Mouse (Mus musculus): ENCODE results near the gene Grik4. TPM values are rescaled to one million over a fixed set of nuclear protein-coding genes. Genes with fewer than 3 reads are reported as not detected.
A peak's percentile ranks its signal among the peaks of the same experiment; 100 is the strongest.

Grik4 gene
- polyA plus RNA-seq, 1 experiment from 2014 or later: 13.2 TPM

DNA sequence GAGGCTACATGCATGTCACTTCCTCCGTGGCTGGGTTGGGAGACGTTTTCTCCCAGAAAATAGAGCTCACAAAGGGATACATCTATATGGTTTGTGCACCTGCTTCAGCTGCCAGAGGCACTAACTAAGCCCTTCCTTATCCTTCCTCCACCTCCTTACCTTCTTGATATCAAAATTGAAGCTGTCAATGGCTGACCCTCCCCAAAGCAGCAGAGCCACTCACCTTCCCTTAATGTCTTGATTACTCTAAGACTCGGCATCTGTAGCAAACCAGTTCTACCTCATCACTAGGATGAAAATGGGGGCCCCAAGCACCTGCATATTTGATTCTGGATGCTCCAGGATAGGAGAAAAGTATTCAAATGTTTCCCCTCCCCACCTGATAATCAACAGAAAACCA lies 135.1 kb downstream of the Grik4 start:
- no peaks in the 10 kb centered on the region for H3K27me3 ChIP-seq
- no peak overlapping the region for H3K9ac ChIP-seq
- H3K4me3 ChIP-seq: no peak overlapping the region
- no peaks in the 10 kb centered on the region for H3K4me1 ChIP-seq (replicated peaks)
- ATAC-seq (ENCODE audit: low FRiP score, low read depth): no peak
- H3K36me3 ChIP-seq: no peaks in the 10 kb centered on the region
- H3K4me2 ChIP-seq: no peak overlapping the region
- no peak overlapping the region for H3K27ac ChIP-seq (replicated peaks)
- H3K9me3 ChIP-seq: no peaks in the 10 kb centered on the region
- WGBS: 87% methylated on average over 3 of the region's 3 CpGs

DNA sequence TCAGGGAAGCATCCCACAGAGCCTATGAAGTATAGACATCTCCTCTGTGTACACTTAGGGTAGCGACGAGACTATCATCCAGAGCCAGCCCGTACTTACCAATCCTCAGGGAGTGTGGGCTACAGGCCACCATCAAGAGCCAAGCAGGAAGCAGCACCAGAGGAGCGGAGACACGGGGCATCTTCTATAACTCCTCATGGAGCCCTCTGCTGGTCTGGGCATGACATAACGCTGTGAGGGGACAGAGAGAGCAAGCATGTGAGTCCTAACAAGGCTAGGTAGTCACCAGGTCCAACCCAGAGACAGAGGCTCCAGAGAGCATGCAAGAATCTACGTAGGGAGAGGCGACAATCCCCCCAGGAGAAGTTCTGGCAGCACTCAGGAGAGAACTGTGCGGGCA lies 135.9 kb downstream of the Grik4 start:
- Histone ChIP-seq H3K27me3 (no peaks in the 10 kb centered on the region), H3K27ac (replicated peaks) (no peak overlapping the region), H3K9me3 (no peaks in the 10 kb centered on the region), H3K9ac (no peak overlapping the region), H3K4me3 (no peak overlapping the region), H3K4me2 (no peak overlapping the region), H3K4me1 (replicated peaks) (no peaks in the 10 kb centered on the region), H3K36me3 (no peaks in the 10 kb centered on the region)
- 78% methylated on average over 9 of the region's 9 CpGs for WGBS
- no peak for ATAC-seq (ENCODE audit: low FRiP score, low read depth)

DNA sequence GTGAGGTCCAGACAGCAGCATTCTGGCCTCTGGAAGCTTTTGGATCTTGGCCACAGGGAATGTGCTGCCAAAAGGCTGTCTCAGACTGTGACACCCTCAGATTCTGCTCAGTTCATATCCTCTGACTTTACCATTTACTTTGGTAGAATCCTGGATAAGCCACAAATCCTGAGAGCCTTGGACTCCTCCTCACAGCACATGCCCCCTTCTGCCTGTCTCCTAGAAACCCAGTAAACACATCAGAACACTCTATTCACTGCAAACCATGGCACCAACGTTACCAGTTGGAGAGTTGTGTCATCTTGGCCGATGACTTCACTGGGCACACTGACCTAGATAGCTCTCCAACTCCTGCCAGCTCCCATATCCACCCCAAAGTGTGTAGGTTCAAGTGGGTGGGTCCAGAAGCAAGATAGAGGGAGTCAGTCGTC lies 141.2 kb downstream of the Grik4 start:
- peak overlapping the region; percentile 46; the same call in 1 of the 2 replicates for H3K27ac ChIP-seq (replicated peaks)
- no peak overlapping the region for H3K4me3 ChIP-seq
- H3K4me1 ChIP-seq (replicated peaks): peaks cover 29% of the 10 kb centered on the region
- H3K27me3 ChIP-seq: no peaks in the 10 kb centered on the region
- H3K9ac ChIP-seq: no peak overlapping the region
- 62% methylated on average over 3 of the region's 3 CpGs for WGBS
- ATAC-seq (ENCODE audit: low FRiP score, low read depth): peak; percentile 71
- H3K4me2 ChIP-seq: no peak overlapping the region
- H3K9me3 ChIP-seq: no peaks in the 10 kb centered on the region
- H3K36me3 ChIP-seq: no peaks in the 10 kb centered on the region

DNA sequence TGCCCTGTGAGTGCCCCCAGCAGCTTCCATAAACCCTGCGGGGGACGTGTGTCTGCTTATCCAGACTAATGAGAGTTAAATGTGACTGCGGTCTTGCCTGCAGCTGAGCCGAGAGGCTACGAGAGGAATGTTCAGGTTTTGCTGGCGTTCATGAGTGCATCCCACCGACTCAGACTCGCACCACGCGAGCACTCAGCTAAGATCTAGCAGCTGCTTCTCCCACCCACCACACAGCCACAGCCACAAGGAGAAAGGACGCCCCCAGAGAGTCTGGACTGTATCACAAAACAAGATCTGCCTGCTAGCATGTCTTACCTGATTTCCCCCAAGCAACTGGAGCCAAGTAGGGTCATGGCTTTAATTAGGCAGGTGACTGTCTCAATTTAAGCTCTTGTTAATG lies 142.4 kb downstream of the Grik4 start:
- no peaks in the 10 kb centered on the region for H3K9me3 ChIP-seq
- no peak overlapping the region for H3K4me2 ChIP-seq
- WGBS: 57% methylated on average over 11 of the region's 11 CpGs
- no peak for ATAC-seq (ENCODE audit: low FRiP score, low read depth)
- no peak overlapping the region for H3K9ac ChIP-seq
- H3K27ac ChIP-seq (replicated peaks): no peak overlapping the region
- H3K4me3 ChIP-seq: no peak overlapping the region
- no peaks in the 10 kb centered on the region for H3K36me3 ChIP-seq
- no peaks in the 10 kb centered on the region for H3K27me3 ChIP-seq
- H3K4me1 ChIP-seq (replicated peaks): peaks cover 30% of the 10 kb centered on the region

DNA sequence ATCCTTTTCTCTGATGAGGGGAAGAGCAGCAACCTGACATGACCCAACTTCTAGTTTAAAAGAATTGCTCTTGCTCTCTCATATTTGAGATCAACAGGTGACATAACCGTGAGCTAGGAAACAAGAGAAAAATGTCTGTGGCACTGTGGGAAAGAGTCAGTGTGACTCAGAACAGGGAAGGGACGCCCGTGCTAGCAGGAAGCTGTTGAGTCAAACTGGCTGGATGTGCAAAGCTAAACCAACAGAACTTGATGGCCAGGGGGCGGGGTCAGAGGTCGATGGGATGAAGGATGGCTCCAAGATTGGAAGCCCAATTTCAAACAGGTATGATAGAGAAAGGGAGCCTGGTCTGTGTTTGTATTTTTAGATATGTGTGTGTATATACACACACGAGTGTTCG lies 144.2 kb downstream of the Grik4 start:
- Histone ChIP-seq H3K9me3 (no peaks in the 10 kb centered on the region), H3K27me3 (no peaks in the 10 kb centered on the region), H3K27ac (replicated peaks) (no peak overlapping the region), H3K9ac (no peak overlapping the region), H3K4me3 (no peak overlapping the region), H3K4me2 (no peak overlapping the region), H3K36me3 (no peaks in the 10 kb centered on the region), H3K4me1 (replicated peaks) (peaks cover 40% of the 10 kb centered on the region)
- 92% methylated on average over 7 of the region's 7 CpGs for WGBS
- ATAC-seq (ENCODE audit: low FRiP score, low read depth): no peak

DNA sequence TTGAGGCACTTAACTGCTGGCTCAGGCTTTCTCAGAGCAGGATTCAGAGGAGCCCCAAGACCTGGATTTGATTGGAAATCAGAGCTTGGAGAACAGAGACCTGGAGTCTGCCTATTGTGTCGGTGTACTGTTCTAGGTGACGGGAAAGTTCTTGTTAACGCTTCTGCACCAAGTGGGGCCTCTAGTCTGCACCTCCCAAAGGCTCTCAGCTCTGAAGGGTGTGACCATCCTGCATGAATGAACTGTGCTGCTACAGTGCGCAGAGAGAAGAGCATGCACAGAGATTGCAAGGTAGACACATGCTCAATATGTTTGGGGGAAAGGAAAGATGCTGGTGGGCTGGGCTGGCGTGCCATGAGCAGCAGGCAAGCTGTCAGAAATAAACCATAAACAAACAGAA lies 144.6 kb downstream of the Grik4 start:
- Histone ChIP-seq H3K4me3 (no peak overlapping the region), H3K4me2 (no peak overlapping the region), H3K27ac (replicated peaks) (no peak overlapping the region), H3K27me3 (no peaks in the 10 kb centered on the region), H3K9ac (no peak overlapping the region), H3K4me1 (replicated peaks) (peaks cover 40% of the 10 kb centered on the region), H3K36me3 (no peaks in the 10 kb centered on the region), H3K9me3 (no peaks in the 10 kb centered on the region)
- ATAC-seq (ENCODE audit: low FRiP score, low read depth): no peak
- WGBS: 77% methylated on average over 5 of the region's 5 CpGs

DNA sequence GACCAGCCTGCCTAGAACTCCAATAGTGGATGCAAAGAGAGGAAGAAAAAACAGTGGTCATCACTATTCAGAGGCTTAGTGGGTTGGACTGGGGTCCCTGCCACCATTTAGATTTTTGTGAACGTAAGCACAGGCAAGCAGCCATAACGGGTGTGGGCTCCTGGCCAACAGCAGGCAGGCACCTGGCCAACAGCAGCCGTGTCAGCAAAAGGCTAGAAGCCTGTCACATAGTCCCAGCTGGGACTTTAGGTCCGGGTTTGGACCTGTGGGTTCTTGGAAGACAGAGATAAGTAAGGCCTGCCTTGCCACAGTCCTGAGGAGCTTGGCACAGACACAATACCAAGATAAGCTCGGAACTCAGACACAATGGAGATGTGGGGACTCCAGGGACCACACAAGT lies 145.1 kb downstream of the Grik4 start:
- no peaks in the 10 kb centered on the region for H3K9me3 ChIP-seq
- no peak overlapping the region for H3K4me2 ChIP-seq
- H3K27me3 ChIP-seq: no peaks in the 10 kb centered on the region
- no peak overlapping the region for H3K27ac ChIP-seq (replicated peaks)
- peaks cover 40% of the 10 kb centered on the region for H3K4me1 ChIP-seq (replicated peaks)
- H3K9ac ChIP-seq: no peak overlapping the region
- WGBS: 42% methylated on average over 5 of the region's 5 CpGs
- no peaks in the 10 kb centered on the region for H3K36me3 ChIP-seq
- no peak overlapping the region for H3K4me3 ChIP-seq
- 0 out of 2 replicates have a peak, but pooled peaks have one; percentile 35 for ATAC-seq (ENCODE audit: low FRiP score, low read depth)

DNA sequence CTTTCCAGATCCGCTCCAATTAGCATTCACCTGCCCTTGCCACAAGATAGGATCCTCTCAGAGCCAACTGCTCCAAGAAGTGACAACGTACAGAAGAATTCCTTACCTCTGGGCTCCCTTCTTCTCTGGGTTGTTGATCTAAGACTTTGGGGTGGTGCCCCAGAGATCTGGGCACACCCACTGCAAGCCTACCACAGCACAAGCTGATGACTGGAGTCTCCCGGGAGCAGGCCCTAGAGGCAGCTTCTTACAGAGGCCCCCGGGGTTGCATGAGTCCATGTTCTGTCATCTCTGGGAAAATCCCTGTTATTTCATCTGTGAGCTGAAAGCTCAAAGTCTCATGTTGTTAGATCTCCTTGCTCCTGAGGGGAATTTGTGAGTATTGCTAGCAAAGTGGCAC lies 146.0 kb downstream of the Grik4 start:
- no peak overlapping the region for H3K4me3 ChIP-seq
- H3K4me1 ChIP-seq (replicated peaks): peaks cover 40% of the 10 kb centered on the region
- no peak for ATAC-seq (ENCODE audit: low FRiP score, low read depth)
- H3K9ac ChIP-seq: no peak overlapping the region
- H3K9me3 ChIP-seq: no peaks in the 10 kb centered on the region
- WGBS: 90% methylated on average over 4 of the region's 4 CpGs
- no peaks in the 10 kb centered on the region for H3K36me3 ChIP-seq
- H3K4me2 ChIP-seq: no peak overlapping the region
- H3K27ac ChIP-seq (replicated peaks): no peak overlapping the region
- H3K27me3 ChIP-seq: no peaks in the 10 kb centered on the region

DNA sequence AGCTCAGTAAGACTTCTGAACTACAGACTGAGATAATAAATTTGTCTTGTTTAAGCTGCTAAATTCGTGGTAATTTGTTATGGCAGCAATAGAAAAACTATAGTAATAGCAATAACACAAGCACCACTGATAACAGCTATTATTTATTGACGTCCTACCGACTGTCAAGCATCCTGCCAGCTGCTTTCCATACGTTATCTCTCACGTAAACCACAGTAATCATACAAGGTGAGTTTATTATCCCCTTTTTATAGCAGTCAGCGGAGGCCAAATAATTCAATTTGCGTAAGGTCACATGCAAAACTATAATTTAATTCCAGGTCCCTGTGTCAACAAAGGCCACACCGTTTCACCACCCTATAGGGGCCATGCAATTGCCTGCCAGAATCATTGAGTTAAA lies 147.0 kb downstream of the Grik4 start:
- peaks cover 39% of the 10 kb centered on the region for H3K4me1 ChIP-seq (replicated peaks)
- H3K27me3 ChIP-seq: no peaks in the 10 kb centered on the region
- H3K9me3 ChIP-seq: no peaks in the 10 kb centered on the region
- no peak overlapping the region for H3K9ac ChIP-seq
- no peak overlapping the region for H3K4me2 ChIP-seq
- no peak overlapping the region for H3K27ac ChIP-seq (replicated peaks)
- H3K4me3 ChIP-seq: no peak overlapping the region
- no peaks in the 10 kb centered on the region for H3K36me3 ChIP-seq
- ATAC-seq (ENCODE audit: low FRiP score, low read depth): no peak
- 67% methylated on average over 8 of the region's 8 CpGs for WGBS

DNA sequence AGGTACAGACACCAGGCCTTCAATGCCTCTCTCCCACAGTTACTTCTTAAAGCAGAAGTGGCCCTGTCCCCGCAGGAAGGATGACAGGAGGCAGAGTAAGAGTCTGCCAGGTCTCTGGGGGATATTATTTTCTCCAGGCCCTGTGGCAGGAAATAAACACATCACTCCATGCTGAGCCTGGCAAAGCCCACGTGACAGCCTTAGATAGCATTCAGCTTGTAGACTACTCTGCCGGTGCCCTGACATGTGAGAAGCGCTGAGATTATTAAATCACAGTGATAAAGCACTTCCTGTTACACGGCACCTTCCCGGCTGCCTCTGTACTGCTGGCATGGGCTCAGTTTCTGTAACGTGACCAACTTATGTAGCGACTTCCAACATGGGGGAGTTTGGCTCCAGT lies 148.4 kb downstream of the Grik4 start:
- H3K4me3 ChIP-seq: no peak overlapping the region

DNA sequence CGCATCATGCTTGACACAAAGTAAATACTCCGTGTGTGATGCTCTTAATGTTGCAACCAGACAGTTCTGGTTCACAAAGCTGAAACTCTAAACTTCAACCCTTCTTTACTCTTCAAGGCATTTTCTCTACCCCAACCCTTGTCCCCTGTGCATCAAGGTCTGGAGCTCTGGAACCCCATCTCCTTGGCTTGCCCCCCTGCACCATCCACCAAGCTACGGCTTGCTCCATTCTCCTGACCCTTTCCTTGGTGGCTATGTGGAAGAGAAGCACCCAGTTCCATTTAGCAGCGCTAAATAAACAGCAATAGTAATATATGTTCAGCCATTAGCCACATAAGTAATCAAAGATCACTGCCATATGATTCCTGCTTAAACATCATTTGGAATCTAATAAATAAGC lies 150.3 kb downstream of the Grik4 start:
- WGBS: 85% methylated on average over 4 of the region's 4 CpGs
- Histone ChIP-seq H3K4me2 (no peak overlapping the region), H3K27ac (replicated peaks) (no peak overlapping the region), H3K9ac (no peak overlapping the region), H3K36me3 (no peaks in the 10 kb centered on the region), H3K4me1 (replicated peaks) (peaks cover 34% of the 10 kb centered on the region), H3K9me3 (no peaks in the 10 kb centered on the region), H3K4me3 (no peak overlapping the region), H3K27me3 (no peaks in the 10 kb centered on the region)
- no peak for ATAC-seq (ENCODE audit: low FRiP score, low read depth)

More for the DNA sequence above, 148.4 kb downstream of the Grik4 start:
- Histone ChIP-seq H3K27me3 (no peaks in the 10 kb centered on the region), H3K9ac (no peak overlapping the region), H3K4me2 (no peak overlapping the region), H3K27ac (replicated peaks) (no peak overlapping the region), H3K9me3 (no peaks in the 10 kb centered on the region), H3K36me3 (no peaks in the 10 kb centered on the region), H3K4me1 (replicated peaks) (peaks cover 43% of the 10 kb centered on the region)
- ATAC-seq (ENCODE audit: low FRiP score, low read depth): peak; percentile 54
- WGBS: 41% methylated on average over 8 of the region's 8 CpGs

DNA sequence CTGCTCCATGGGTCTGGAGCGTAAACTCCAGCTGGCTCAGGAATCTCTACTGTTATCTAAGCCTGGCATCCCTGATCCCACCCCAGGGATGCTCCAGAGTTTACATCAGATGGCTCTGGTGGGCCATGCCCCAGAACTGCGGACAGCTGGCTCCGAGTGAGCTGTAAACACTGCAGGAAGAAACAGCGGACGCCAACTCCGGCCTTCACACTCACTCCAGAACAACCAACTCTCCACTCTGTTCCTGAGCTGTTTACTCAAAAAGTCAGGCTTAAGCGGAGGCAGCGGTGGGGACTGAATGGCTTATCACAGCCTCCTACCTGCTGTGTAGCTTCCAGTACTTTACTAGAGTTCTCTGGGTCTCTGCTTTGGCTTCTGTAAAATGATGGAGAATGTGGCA lies 150.7 kb downstream of the Grik4 start:
- Histone ChIP-seq H3K4me1 (replicated peaks) (peaks cover 30% of the 10 kb centered on the region), H3K27ac (replicated peaks) (no peak overlapping the region), H3K36me3 (no peaks in the 10 kb centered on the region), H3K27me3 (no peaks in the 10 kb centered on the region), H3K9ac (no peak overlapping the region), H3K4me2 (no peak overlapping the region), H3K4me3 (no peak overlapping the region), H3K9me3 (no peaks in the 10 kb centered on the region)
- no peak for ATAC-seq (ENCODE audit: low FRiP score, low read depth)
- 84% methylated on average over 8 of the region's 8 CpGs for WGBS

DNA sequence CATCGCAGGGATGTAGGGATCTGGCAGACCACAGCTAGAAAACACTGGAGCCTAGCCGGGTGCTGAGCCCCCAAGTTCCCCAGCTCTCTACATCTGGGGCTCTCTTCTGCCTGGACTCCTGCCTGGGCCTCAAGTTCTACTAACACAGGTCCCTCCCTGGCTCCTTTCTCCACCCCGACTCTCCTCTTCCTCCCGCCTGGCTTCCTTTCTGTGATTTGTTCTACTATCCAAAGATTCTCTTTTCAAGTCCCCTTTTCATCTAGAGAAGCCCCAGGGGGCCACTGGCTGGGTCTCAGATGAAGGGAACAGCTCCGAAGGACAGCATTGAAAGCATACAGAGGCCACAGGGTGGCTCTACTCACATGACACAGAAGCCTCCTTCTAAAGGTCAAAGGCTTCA lies 151.9 kb downstream of the Grik4 start:
- Histone ChIP-seq H3K4me3 (no peak overlapping the region), H3K4me2 (no peak overlapping the region), H3K36me3 (no peaks in the 10 kb centered on the region), H3K4me1 (replicated peaks) (peaks cover 27% of the 10 kb centered on the region), H3K27ac (replicated peaks) (peak overlapping the region; percentile 53; the same call in 1 of the 2 replicates), H3K9me3 (no peaks in the 10 kb centered on the region), H3K27me3 (no peaks in the 10 kb centered on the region), H3K9ac (no peak overlapping the region)
- WGBS: 37% methylated on average over 5 of the region's 5 CpGs
- ATAC-seq (ENCODE audit: low FRiP score, low read depth): no peak
